Mouse (Mus musculus) bone marrow, adult 2 months (tissue): ENCODE measurements around the gene Efnb2.

Experiments
- CTCF ChIP-seq: fragments of 200-500 bp; IDR thresholded peaks from 2 replicates; pipeline ENCODE4 v1.5.1; 2011; ENCODE audit warnings: low read length, control low read depth; ENCODE audit not compliant: control insufficient read depth, insufficient read depth
- POLR2A ChIP-seq: fragments of 200-500 bp; IDR thresholded peaks from 2 replicates; pipeline ENCODE4 v1.6.1; 2011; ENCODE audit warnings: low read depth, mild to moderate bottlenecking, control low read depth, low read length, borderline replicate concordance; ENCODE audit not compliant: control insufficient read depth

GRCm38 (mm10) chr8:8682697-8683096 lies 21.7 kb upstream of the Efnb2 start:
- TF ChIP-seq POLR2A (no peak), CTCF (no peak)
